Mouse (Mus musculus) spleen, embryonic (tissue): ENCODE measurements around the gene Tnfaip8l1.

ENCODE experiments used
- CTCF ChIA-PET: fragments of 350-600 bp; sonication (Branson Sonifier 250); formaldehyde crosslinking; loops from one replicate; lab custom pipeline; 2022; lab: Charles Lee

Tnfaip8l1 gene

DNA sequence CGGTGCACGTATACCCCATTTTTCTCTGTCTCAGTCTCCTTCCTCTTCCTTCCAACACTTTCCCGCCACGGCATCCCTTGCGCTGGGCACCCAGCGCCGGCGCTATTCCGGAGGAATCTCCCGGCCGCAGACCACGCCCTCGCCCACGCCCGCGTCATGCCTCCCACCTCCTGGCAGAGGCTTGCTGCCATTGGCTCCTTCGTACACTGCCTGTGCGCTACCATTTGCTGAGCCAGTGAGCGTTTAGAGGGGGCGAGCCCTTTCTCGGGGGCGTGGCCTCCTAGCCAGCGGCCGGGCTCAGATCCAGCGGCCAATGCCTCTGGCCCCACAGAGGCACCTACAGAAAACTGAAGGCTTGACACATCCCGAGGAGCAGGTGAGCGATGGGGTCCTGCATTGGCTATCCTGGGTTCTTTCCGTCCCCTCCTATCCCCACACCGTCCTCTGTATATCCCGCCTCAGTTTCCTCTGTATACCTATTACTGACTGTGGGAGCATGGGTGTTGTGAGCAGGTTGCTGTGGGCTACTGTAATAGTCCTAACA lies at the start of gene Tnfaip8l1:
TSS of gene Tnfaip8l1 (plus strand) at position 247 of the 544 bp plus-strand sequence.
- CTCF ChIA-PET, result no interaction called here

DNA sequence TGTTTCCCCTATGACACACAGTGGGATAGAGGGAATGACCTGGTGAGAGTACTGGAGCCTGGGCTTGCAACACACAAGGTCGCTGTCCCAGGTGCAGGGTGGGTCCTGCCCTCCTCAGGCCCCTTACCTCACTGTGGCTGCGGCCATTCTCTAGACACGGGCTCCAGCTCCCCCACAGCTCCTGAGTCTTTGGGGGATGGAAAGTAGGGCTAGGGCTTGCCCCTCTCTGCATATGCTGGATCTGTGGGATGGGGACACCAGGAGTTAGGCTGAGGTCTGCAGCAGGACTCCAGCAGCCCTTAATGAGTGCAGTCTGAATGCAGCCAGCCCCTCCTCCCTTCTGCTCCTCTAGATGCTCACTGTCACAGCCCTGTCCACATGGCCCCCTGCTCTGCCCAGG lies 49.5 kb upstream of the Tnfaip8l1 start:
- CTCF ChIA-PET, result interaction anchor here (0.6 kb wide), 1 partner anchor 151 kb away, joined by 15 read pairs; no protein-coding TSS in a partner anchor

DNA sequence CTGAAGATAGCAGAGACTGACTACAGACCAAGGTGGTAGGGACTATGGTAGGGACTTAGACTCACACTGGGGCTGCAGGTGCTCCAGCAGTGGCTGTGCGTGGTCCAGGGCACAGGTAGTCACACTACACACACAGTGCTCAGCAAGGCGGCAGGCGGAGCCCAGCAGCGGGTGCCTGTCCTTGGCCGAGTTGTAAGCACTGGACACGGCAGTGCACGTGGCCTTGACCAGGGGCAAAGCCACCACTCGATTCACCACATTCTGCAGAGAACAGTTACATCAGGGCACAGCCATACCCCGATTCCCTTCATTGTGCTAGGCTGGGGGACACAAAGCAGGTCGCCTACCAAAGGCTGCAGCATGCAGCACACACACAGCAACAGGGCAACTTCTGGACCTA lies 46.1 kb upstream of the Tnfaip8l1 start:
- CTCF ChIA-PET, result interaction anchor here (0.6 kb wide), 2 partner anchors 8 to 243 kb away, joined by 5 to 6 read pairs; no protein-coding TSS in a partner anchor

DNA sequence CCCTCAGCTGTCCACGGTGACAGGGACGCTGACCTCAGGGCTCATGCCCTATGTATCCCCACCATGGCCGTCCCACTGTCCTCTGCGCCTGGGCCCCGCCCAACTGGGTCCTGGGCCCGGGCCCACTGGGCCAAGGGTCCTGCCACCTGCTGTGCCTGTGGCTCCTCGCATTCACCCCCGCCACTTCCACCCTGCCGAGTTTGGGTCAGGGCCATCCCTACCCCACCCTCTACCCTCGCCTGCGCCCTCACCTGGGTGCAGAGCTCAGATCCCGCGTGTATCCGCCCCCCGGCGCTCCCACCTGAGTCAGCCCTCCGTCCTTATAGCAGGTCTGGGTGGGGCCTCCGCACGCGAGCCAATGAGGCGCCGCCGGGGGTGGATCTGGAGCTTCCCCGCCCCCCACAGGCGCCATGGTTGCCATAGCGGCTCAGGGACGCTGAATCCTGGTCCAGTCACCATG lies 45.0 kb upstream of the Tnfaip8l1 start, which contains the start of gene Plin5:
TSS of gene Plin5 (minus strand) at position 346 of the 460 bp plus-strand sequence.
- CTCF ChIA-PET, result no interaction called here

DNA sequence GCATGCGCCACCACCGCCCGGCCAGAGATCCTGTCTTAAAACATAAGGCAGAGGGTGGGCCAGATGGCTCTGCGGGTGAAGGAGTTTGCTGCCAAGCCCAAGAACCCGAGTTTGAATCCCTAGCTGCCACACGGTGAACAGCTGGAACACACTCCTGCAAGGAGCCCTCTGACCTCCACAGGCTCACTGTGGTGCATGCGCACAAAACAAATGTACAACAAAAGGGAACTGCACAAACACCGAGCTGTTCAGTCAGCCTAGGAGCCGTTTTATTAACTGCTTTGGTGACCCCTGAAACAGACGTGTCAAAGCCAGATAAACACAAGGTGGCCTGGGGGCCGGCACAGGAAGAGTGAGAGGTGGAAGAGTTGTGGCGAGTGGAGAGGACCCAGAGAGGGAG lies 42.8 kb upstream of the Tnfaip8l1 start:
- CTCF ChIA-PET, result interaction anchor here (0.5 kb wide), 1 partner anchor 1181 kb away, joined by 3 read pairs; no protein-coding TSS in a partner anchor

DNA sequence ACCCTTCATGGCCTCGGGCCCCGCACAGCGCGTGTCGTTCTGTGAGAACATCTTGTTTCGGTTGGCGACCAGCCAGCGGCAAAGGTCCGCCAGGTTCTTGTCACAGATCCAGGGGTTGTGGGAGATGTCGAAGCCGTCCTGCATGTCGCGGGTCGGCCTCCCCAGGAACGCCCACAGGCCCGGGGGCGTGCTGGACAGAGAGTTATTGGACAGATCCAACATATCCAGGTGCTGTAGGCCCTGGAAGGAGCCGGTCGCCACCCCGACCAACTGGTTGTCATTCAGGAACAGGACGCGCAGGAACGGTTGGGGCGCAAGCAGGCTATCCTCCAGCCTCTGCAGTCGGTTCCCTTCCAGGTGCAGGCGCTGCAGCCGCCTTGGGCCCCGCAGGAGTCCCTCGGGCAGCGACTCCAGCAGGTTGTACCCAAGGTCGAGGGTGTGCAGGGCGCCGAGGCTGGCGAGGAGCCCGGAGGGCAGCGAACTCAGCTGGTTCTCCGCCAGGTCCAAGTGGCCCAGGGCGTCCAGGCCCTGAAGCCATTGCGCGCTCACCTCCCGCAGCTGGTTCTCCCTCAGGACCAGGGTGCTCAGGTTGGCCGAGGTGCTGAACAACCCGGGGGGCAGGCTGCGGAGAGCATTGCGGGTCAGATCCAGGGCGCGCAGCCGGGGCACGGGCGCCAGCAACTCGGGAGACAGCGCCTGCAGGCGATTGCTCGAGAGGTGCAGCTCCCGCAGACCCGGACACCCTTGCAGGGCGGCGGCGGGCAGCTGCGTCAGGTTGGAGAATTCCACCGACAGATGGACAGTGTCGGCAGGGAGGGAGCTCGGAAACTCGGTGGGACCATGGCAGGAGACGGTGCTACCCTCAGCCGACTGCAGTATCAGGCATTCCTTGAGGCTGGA lies 42.0 kb upstream of the Tnfaip8l1 start:
- CTCF ChIA-PET, result no interaction called here

DNA sequence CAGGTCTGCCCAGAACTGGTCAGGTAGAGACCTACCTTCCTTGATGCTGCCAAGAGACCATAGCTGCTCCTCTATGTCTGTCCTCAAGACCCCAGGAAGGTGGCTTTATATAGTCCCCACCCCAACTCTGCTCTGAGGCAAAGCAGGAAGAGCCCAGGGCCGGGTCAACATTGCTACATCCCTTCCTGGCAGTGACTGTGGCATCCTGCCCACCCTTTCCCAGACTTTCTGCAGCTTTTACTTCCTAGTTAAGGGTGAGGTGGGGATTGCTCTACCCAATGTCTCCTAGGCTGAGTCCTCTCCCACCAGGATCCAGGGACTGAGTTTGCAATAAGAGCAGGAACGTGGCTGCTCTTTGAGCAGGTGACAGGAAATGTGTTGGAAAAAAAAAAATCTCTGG lies 40.5 kb upstream of the Tnfaip8l1 start, which contains the start of gene Lrg1:
TSS of gene Lrg1 (minus strand) at position 176 of the 400 bp plus-strand sequence.
- CTCF ChIA-PET, result interaction anchor here (0.6 kb wide), 1 partner anchor 171 kb away, joined by 4 read pairs; the partner anchor contains the start of gene Plin3

DNA sequence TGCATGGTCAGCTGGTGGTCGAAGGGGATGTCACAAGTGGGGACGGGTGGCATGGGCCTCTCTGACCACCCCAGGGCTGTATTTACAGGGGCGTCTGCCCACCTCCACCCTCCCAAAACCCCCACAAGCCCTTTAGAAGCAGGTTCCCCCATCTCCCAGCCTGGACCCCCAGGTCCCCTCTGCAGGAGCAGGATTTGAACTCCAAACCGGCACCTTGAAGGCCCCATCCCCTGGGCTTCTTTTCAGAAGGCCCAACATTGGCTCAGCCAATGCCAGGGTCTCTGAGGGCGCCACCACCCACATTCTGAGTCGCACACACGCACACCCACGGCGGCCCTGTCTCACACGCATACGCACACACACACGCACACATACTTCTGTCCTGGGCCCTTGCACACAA lies 39.1 kb upstream of the Tnfaip8l1 start:
- CTCF ChIA-PET, result no interaction called here

DNA sequence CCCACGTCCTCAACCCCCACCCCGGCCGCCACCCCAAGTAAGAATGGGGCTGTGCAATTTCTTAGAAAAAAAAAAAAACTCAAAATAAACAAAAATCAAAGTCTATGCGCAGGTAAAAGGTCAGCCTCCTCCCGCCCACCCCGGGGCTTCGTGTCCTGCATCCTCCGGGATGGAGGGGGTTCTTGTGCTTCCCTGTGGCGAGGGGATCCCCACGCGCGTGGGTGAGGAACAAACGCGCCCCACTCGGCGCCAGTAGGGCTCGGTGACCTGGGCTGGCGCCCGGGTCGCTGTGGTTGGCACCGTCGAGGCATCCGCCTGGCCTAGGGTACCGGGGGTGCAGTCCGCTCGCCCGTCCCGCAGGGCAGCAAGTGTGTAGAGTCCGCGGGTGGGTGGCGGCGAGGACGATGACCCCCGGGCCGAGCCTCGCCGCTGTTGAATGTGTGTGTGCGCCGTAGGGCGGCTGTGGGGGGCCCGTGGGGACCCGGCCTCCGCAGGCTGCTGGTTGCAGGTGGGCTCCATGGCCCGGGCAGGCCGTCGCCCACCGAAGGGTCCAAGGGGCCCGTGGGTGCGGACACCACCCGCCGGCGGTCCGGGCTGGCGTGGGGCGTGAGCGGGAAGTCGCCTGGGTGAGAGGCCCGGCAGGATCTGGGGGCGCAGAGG lies 38.5 kb upstream of the Tnfaip8l1 start:
- CTCF ChIA-PET, result no interaction called here

DNA sequence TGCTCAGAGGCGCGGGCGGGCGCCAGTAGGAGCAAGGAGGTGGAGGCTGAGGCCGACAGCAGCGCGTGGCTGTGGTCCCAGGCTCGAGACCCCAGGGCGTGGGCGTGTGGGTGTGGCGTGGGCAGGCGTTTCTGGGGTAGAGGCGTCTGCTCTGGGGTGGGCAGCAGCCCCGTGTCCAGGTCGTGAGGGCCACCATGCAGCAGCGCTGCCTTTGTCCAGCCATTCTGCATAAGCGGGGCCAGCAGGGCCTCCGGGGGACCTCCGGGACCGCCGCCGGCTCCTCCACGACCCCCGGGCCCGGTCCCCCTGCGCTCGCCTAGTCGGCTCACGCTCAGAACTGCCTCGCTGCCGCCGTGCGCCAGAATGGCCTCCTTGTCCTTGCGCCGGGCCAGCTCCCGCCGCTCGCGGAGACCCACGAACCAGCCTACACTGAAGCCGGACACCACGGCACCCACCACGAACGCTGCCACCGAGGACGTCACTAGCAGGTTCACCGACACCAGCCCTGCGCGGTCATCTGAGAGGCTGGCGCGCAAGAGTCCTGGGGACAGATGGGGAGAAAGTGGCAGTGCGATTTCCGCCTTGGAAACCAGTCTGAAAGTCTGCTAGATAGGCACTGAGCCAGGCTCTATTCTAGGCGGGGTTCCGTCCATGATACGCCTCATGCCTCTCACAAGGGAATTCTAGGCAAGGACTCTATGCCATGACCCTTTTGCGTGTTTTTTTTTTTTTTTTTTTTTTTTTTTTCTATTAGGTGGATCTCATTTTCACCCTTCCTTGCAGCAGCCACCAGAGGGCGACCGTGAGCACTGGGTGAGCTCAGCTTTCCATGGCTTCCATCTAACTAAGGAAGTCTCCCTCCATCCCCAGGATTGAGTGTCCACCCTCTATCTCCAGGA lies 37.7 kb upstream of the Tnfaip8l1 start:
- CTCF ChIA-PET, result no interaction called here

DNA sequence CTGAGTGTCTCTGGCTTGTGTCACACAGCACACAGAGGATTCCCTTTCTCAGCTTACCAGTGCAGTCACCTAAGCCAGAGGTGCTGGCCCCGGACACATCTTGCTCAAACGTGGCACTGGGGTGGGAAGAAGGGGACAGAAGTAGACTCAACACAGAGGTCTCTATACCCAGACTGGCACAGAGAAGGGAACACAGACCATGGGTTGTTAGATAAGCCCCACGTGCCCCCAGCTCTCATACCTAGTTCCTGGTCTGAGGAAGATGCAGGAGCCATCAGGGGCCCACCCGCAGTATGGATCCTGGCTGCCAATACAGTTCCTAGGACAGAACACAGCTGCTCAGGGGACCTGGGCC lies 37.0 kb upstream of the Tnfaip8l1 start:
- CTCF ChIA-PET, result no interaction called here

DNA sequence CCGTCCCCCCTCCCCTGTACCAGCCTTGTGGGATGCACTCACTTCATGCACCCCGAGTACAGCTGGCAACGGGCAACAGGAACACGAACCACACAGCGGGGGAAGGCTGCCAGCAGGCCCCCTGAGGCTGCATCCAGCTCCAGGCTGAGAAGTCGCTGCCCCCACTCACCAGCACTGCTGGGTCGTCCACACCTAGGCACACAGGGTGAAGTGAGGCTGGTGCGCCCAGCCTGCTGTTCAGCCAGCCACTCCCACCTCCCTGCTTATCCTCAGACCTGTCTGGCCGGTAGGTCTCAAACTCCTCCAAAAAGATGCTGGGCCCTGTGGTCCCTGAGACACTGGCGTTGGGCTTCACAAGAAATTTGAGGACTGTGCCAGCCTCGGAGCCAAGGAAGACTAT lies 36.1 kb upstream of the Tnfaip8l1 start:
- CTCF ChIA-PET, result no interaction called here

DNA sequence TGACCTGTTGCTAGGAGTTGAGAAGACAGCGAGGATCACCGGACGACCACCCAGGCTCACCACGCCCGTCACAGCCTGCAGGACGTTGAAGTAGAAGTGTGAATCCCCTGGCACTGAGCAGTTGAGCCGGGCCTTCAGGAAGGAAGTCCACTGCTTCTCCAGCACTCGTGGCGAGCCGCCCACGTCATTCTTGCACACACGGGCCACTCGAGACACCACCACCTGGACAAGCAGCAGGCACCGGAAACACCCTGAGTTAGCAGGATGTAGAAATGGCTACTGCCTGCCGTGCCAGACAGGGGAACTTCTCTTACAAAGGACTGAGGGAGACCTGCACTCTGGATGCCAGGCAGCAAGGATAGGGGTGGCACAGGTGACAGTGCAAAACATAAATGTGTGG lies 34.0 kb upstream of the Tnfaip8l1 start:
- CTCF ChIA-PET, result no interaction called here

DNA sequence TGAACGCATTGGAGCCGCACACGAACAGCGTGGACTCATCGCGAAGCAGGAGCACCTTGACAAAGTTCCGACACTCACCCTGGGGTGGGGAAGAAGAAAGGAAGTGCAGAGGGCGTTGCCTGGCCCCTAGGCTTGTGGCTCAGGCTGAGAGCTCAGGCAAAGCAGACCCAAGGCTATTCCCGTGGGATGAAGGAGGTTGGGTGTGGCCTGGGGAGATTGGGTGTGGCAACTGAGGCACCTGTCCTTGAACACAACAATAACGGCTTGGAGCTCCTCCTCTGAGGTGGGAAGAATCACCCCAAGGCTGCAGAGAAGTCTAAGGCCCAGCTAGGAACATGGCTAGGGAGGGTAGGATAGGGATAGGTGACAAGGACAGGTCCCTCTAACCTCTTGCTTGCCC lies 31.1 kb upstream of the Tnfaip8l1 start:
- CTCF ChIA-PET, result interaction anchor here (0.6 to 1.4 kb wide), 3 partner anchors 28 to 172 kb away, joined by 7 to 9 read pairs (median 7); no protein-coding TSS in a partner anchor

DNA sequence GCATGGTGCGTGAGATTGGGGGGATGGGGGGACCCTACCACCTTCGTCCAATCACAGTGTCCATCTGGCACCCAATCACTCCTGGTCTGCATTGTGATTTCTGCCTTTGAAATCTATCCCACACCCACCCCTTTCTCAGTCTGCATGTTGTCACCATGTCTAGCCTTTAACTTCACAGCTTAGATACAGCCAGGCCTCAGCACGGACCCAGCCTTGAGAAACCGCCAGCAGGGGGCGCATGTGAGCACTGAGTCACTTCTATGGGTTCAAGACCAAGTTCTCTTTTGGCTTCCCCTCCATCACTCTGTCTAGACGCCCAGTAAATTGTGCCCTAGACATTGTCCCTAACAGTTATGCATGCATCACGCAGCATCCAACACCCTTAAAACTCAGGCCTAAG lies 30.5 kb upstream of the Tnfaip8l1 start:
- CTCF ChIA-PET, result interaction anchor here (0.7 to 1.4 kb wide), 2 partner anchors 28 to 171 kb away, joined by 7 to 9 read pairs; no protein-coding TSS in a partner anchor

DNA sequence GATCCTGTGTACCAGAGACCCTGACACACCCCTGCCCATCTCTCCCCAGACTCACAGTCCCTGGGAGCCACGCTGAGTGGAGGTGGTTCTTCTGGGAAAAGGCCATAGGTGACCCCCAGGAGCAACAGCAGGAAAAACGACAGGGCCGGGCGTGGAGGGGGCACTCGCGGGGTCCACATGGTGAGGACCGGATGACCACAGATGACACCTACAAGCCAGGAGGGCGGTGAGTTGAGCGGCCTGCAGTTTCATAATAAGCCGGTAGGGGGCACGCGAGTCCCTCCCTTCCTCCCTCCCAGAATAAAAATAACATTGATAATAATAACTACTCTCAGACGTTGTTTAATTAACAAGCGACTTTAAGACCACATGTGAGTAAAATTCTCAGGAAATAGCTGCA lies 29.6 kb upstream of the Tnfaip8l1 start:
- CTCF ChIA-PET, result interaction anchor here (0.5 kb wide), 1 partner anchor 111 kb away, joined by 3 read pairs; no protein-coding TSS in a partner anchor

DNA sequence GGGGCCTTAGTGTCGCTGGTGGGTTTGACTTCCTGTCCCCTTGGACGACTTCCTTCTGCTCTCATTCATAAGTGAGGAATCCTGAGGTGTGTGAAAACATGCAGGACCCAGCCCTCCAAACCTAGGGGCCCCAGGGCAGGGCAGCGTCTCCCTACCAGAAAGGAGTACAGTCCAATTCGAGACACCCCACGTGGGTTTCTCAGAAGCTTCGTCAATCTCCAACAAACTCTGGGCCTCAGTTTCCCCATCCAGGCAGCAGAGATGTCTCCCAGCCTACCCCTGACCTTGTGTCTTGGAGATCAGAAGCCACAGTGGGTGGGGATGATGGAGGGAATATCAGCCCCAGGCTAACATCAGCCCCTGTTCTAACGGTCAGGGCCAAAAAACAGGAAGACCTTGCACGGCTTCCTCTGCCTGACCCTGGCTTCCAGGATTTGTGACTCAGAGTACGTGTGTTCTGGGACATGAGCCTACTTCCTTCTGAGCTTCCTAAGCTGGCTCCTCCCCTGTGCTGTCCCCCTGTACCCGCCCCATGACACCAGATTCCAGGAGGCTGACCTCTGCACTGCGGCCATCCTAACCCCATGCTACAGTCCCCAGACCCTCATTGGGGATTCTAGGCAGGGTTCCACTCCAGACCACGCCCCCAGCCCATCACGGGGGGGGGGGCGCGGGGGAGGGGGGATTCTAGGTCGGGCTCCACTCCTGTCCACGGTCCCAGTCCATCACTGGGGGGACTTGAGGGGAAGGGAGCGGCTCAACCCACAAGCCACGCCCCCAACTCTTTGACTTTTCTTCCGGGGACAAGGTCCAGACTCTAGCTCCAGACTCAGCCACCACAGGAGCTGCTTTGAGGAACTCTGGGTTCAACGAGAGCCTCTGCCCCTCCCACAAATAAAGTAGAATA lies 28.6 kb upstream of the Tnfaip8l1 start:
- CTCF ChIA-PET, result interaction anchor here (0.5 to 1.2 kb wide), 6 partner anchors 23 to 150 kb away, joined by 3 to 5 read pairs (median 3); no protein-coding TSS in a partner anchor

DNA sequence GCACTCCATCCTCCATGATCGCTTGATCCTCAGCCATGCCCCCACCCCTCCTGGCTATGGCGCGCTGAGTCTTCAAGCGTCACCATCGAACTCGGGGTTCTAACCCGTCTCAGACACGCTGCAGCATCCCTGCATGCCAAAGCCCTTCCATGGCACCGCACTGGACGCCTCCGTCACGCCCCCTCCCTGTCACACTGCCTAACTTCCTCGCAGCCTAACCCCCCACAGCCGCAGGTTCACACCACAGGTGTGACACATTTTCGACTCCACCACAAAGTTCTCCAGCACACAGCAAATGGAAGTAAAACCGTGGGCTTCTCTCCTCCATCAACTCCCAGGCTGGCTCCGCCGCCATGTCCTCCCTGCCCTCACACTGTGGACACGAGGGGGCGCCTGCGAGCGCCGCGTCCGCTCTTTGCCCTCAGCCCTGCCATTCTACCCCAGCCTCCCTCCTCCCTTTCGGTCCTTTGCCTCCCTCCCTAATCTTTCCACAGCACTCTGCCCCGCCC lies 27.8 kb upstream of the Tnfaip8l1 start:
- CTCF ChIA-PET, result interaction anchor here (0.7 to 1.2 kb wide), 3 partner anchors 26 to 149 kb away, joined by 3 to 5 read pairs (median 4); no protein-coding TSS in a partner anchor

DNA sequence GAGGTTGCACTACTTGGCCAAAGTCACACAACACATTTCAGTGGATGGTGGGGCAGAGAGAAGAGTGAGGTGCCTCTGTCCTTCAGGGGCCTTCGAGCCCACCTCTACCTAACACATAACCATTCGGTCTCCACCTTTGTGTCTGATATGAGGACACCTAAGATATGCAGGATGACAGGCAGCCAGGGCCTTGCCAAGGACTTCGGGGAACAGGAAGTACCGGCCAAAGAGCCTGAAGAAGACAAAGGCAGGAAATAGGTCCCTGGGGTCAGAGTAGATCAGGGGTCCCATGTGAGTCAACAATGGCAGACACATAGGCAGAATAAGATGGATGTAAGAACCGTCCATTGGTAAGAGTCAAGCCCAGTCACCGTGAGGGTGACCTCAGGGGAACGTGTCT lies 25.7 kb upstream of the Tnfaip8l1 start:
- CTCF ChIA-PET, result no interaction called here
